Mouse (Mus musculus): ENCODE measurements around the gene Ppp1r14d.

DNA sequence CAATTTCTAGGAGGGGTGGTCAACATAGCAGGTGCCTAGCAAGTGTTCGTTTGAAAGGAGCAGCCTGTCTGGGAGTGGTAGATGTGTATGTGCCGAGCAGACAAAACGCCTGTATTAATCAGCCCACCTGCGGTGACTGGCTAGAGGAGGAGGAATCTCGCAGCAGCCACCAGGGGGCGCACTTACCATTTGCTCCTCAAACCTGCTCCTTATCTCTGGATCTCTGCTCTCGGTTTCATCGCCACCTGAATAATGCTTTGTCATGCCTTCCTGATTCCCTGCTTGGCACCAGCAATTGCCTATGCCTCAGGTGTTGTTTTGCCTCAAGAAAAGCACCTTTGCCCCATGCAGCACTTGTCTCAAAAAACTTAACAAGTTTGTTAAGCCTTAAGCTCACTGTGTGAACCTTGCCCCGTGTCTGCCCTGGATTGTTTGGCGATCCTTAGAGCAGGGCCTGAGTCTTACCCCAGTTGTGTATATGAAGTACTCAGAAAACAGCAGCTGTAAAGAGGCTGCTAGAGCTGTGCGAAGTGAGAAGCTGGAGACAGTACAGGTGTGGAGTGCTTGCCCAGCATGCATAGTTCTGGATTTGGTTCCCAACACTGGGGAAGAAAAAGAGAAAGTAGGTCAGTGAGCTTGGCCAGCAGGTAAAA lies 21.2 kb upstream of the Ppp1r14d start:
- no peak; the same call in none of the 2 replicates for TF ChIP-seq CTCF (IDR thresholded peaks at IDR 0.05)
- TF ChIP-seq POLR2A (IDR thresholded peaks at IDR 0.05; ENCODE audit: insufficient read depth, low read depth, low read length): no peak
- 0 out of 2 replicates have a peak, but pooled peaks have one; percentile 62 for TF ChIP-seq EP300 (IDR thresholded peaks at IDR 0.05; ENCODE audit: insufficient read depth, low read depth, low read length)

Data from heart, adult 2 months (tissue).